Mouse (Mus musculus) embryonic facial prominence, embryonic 13.5 days (tissue): Measurements from ENCODE around the gene Nfatc4. TPM values are rescaled to one million over a fixed set of nuclear protein-coding genes. Genes with fewer than 3 reads are reported as not detected.

Source experiments
- ATAC-seq: fragments of 200-750 bp; cut with Nextera tagmentation; 2 replicates; pipeline ENCODE4 v1.8.0; 2017; ENCODE audit warnings: low read depth; ENCODE audit not compliant: insufficient number of reproducible peaks, insufficient read depth, low FRiP score, low TSS enrichment
- H3K27ac ChIP-seq: fragments of 300-500 bp; sonication (generic); 2 replicates; pipeline ENCODE4 v1.5.1; 2015; ENCODE audit warnings: moderate library complexity, mild to moderate bottlenecking, inconsistent platforms
- H3K27me3 ChIP-seq: fragments of 300-500 bp; sonication (generic); 2 replicates; pipeline ENCODE4 v1.6.1; 2015; ENCODE audit warnings: mild to moderate bottlenecking, inconsistent platforms
- H3K36me3 ChIP-seq: fragments of 300-500 bp; sonication (generic); 2 replicates; pipeline ENCODE4 v1.6.1; 2015; ENCODE audit warnings: mild to moderate bottlenecking, inconsistent platforms
- H3K4me1 ChIP-seq: fragments of 300-500 bp; sonication (generic); 2 replicates; pipeline ENCODE4 v1.6.1; 2015; ENCODE audit warnings: inconsistent platforms
- H3K4me2 ChIP-seq: fragments of 300-500 bp; sonication (generic); 2 replicates; pipeline ENCODE4 v1.6.1; 2015; ENCODE audit warnings: moderate library complexity, mild to moderate bottlenecking, inconsistent platforms
- H3K4me3 ChIP-seq: fragments of 300-500 bp; sonication (generic); 2 replicates; pipeline ENCODE4 v1.5.1; 2015; ENCODE audit warnings: mild to moderate bottlenecking, inconsistent platforms
- H3K9ac ChIP-seq: fragments of 300-500 bp; sonication (generic); 2 replicates; pipeline ENCODE4 v1.6.1; 2015; ENCODE audit warnings: mild to moderate bottlenecking, inconsistent platforms
- H3K9me3 ChIP-seq: fragments of 300-500 bp; sonication (generic); 2 replicates; pipeline ENCODE4 v1.6.1; 2016; ENCODE audit warnings: inconsistent platforms
- WGBS: fragments of 180-500 bp; shearing (Covaris S2); methylation state at CpG from one replicate; pipeline ENCODE4 v1.1.7; 2015; ENCODE audit warnings: mixed read lengths; 5-methylcytosine and 5-hydroxymethylcytosine counted together
- polyA plus RNA-seq: library from polyadenylated mRNA; unstranded; fragments of >200 nt; fragmentation: Nextera tagmentation; extraction: Ambion mirVana; gene quantifications from 2 replicates; pipeline ENCODE4 v1.2.1, GENCODE M21; 2015

The Nfatc4 gene
- polyA plus RNA-seq, 1 experiment from 2014 or later, result 160 TPM

GRCm38 (mm10) chr14:55877469-55878315, 54.7 kb downstream of the Nfatc4 start:
- no peak for ATAC-seq
- Histone ChIP-seq H3K9me3 (no peaks in the 10 kb centered on the region), H3K4me2 (peak overlapping the region; percentile 33), H3K27ac (peak overlapping the region; percentile 58), H3K4me3 (0 out of 2 replicates have a peak overlapping the region, but pooled peaks have one; percentile 1), H3K9ac (no peak overlapping the region), H3K4me1 (peaks cover 31% of the 10 kb centered on the region), H3K36me3 (peaks cover 8% of the 10 kb centered on the region), H3K27me3 (no peaks in the 10 kb centered on the region)
- WGBS, result 10% methylated on average over 14 of the region's 14 CpGs

GRCm38 (mm10) chr14:55878316-55878940, 55.5 kb downstream of the Nfatc4 start:
- Histone ChIP-seq H3K27ac (no peak overlapping the region), H3K4me3 (no peak overlapping the region)
- no peak for ATAC-seq

GRCm38 (mm10) chr14:55879623-55880022, 56.7 kb downstream of the Nfatc4 start:
- no peaks in the 10 kb centered on the region for H3K27me3 ChIP-seq
- no peak overlapping the region for H3K4me2 ChIP-seq
- no peaks in the 10 kb centered on the region for H3K9me3 ChIP-seq
- no peak overlapping the region for H3K4me3 ChIP-seq
- H3K27ac ChIP-seq, result no peak overlapping the region
- WGBS, result 14% methylated on average over 1 of the region's 1 CpGs
- H3K9ac ChIP-seq, result no peak overlapping the region
- peaks cover 23% of the 10 kb centered on the region for H3K4me1 ChIP-seq
- no peaks in the 10 kb centered on the region for H3K36me3 ChIP-seq
- ATAC-seq, result no peak

More at GRCm38 (mm10) chr14:55878316-55878940, 55.5 kb downstream of the Nfatc4 start:
- Histone ChIP-seq H3K36me3 (0 out of 2 replicates have a peak, but pooled peaks cover 1% of the 10 kb centered on the region), H3K4me2 (no peak overlapping the region), H3K27me3 (no peaks in the 10 kb centered on the region), H3K9ac (no peak overlapping the region), H3K9me3 (no peaks in the 10 kb centered on the region), H3K4me1 (peaks cover 23% of the 10 kb centered on the region)
- WGBS, result 27% methylated on average over 7 of the region's 7 CpGs

GRCm38 (mm10) chr14:55880982-55881381, 58.0 kb downstream of the Nfatc4 start:
- no peak overlapping the region for H3K4me3 ChIP-seq
- no peak overlapping the region for H3K9ac ChIP-seq
- H3K27me3 ChIP-seq, result no peaks in the 10 kb centered on the region
- ATAC-seq, result no peak
- no peaks in the 10 kb centered on the region for H3K9me3 ChIP-seq
- H3K4me1 ChIP-seq, result peaks cover 28% of the 10 kb centered on the region
- no peak overlapping the region for H3K4me2 ChIP-seq
- H3K27ac ChIP-seq, result no peak overlapping the region
- no peaks in the 10 kb centered on the region for H3K36me3 ChIP-seq
- WGBS, result 81% methylated on average over 8 of the region's 8 CpGs

GRCm38 (mm10) chr14:55882171-55882641, 59.3 kb downstream of the Nfatc4 start:
- H3K4me3 ChIP-seq, result no peak overlapping the region
- ATAC-seq, result no peak
- H3K4me1 ChIP-seq, result peaks cover 41% of the 10 kb centered on the region
- H3K36me3 ChIP-seq, result peaks cover 10% of the 10 kb centered on the region
- no peaks in the 10 kb centered on the region for H3K27me3 ChIP-seq
- H3K27ac ChIP-seq, result no peak overlapping the region
- WGBS, result 57% methylated on average over 6 of the region's 6 CpGs
- H3K9me3 ChIP-seq, result no peaks in the 10 kb centered on the region
- no peak overlapping the region for H3K4me2 ChIP-seq
- no peak overlapping the region for H3K9ac ChIP-seq

- H3K4me2 ChIP-seq, result no peak overlapping the region
- H3K4me3 ChIP-seq, result no peak overlapping the region
- H3K36me3 ChIP-seq, result peaks cover 20% of the 10 kb centered on the region
- WGBS, result 91% methylated on average over 13 of the region's 13 CpGs
- no peaks in the 10 kb centered on the region for H3K27me3 ChIP-seq
- H3K9me3 ChIP-seq, result no peaks in the 10 kb centered on the region
- no peak overlapping the region for H3K9ac ChIP-seq
- no peak overlapping the region for H3K27ac ChIP-seq
- H3K4me1 ChIP-seq, result peaks cover 39% of the 10 kb centered on the region
- no peak for ATAC-seq
Measured at GRCm38 (mm10) chr14:55883149-55883661, 60.3 kb downstream of the Nfatc4 start.

Other genes with a start within 250 kb of the Nfatc4 start
- gene Fitm1, start 247.5 kb upstream of the Nfatc4 start, polyA plus RNA-seq, result 4.1 and 5.3 TPM in 2 replicates
- gene Psme1, start 245.0 kb upstream of the Nfatc4 start, polyA plus RNA-seq, result 141 and 152 TPM in 2 replicates
- gene Emc9, start 237.8 kb upstream of the Nfatc4 start, polyA plus RNA-seq, result 4.7 and 4.8 TPM in 2 replicates
- gene Psme2, start 232.0 kb upstream of the Nfatc4 start, polyA plus RNA-seq, result 233 and 267 TPM in 2 replicates
- gene Rnf31, start 231.4 kb upstream of the Nfatc4 start, polyA plus RNA-seq, result 17.6 and 21.7 TPM in 2 replicates
- gene Irf9, start 219.6 kb upstream of the Nfatc4 start, polyA plus RNA-seq, result 10.5 and 12.3 TPM in 2 replicates
- 2.0 and 2.8 TPM in 2 replicates for gene Rec8, start 205.1 kb upstream of the Nfatc4 start, polyA plus RNA-seq
- 95.1 and 111 TPM in 2 replicates for gene Ipo4, start 187.2 kb upstream of the Nfatc4 start, polyA plus RNA-seq
- 1.7 and 1.8 TPM in 2 replicates for gene Gm49378, start 185.2 kb upstream of the Nfatc4 start, polyA plus RNA-seq
- 106 and 117 TPM in 2 replicates for gene Tm9sf1, start 179.3 kb upstream of the Nfatc4 start, polyA plus RNA-seq
- gene Tssk4, start 173.0 kb upstream of the Nfatc4 start, polyA plus RNA-seq, result 1.0 and 1.3 TPM in 2 replicates
- 66.1 and 70.6 TPM in 2 replicates for gene Mdp1, start 162.6 kb upstream of the Nfatc4 start, polyA plus RNA-seq
- gene Gmpr2, start 151.2 kb upstream of the Nfatc4 start, polyA plus RNA-seq, result 75.2 and 83.5 TPM in 2 replicates
- gene Nedd8, start 151.0 kb upstream of the Nfatc4 start, polyA plus RNA-seq, result 665 and 670 TPM in 2 replicates
- gene Tinf2, start 141.3 kb upstream of the Nfatc4 start, polyA plus RNA-seq, result 38.7 and 46.6 TPM in 2 replicates
- 4.5 and 4.7 TPM in 2 replicates for gene Tgm1, start 109.2 kb upstream of the Nfatc4 start, polyA plus RNA-seq
- 27.6 and 32.2 TPM in 2 replicates for gene Rabggta, start 100.9 kb upstream of the Nfatc4 start, polyA plus RNA-seq
- gene Dhrs1, start 77.5 kb upstream of the Nfatc4 start, polyA plus RNA-seq, result 84.5 and 102 TPM in 2 replicates
- 35.5 and 47.6 TPM in 2 replicates for gene Nop9, start 77.5 kb upstream of the Nfatc4 start, polyA plus RNA-seq
- gene Cideb, start 64.7 kb upstream of the Nfatc4 start, polyA plus RNA-seq, result 0.18 and 1.2 TPM in 2 replicates
- 0.51 and 0.56 TPM in 2 replicates for gene Ltb4r2, start 61.7 kb upstream of the Nfatc4 start, polyA plus RNA-seq
- gene Ltb4r1, start 57.2 kb upstream of the Nfatc4 start, polyA plus RNA-seq, result 0.58 and 1.1 TPM in 2 replicates
- gene Adcy4, start 39.0 kb upstream of the Nfatc4 start, polyA plus RNA-seq, result 20.2 and 21.6 TPM in 2 replicates
- gene Ripk3, start 34.3 kb upstream of the Nfatc4 start, polyA plus RNA-seq, result 41.1 and 44.4 TPM in 2 replicates
- gene Nynrin, start 30.9 kb downstream of the Nfatc4 start, polyA plus RNA-seq, result 27.8 and 28.1 TPM in 2 replicates
- gene Cbln3, start 61.2 kb downstream of the Nfatc4 start, polyA plus RNA-seq, result 0.28 and 0.30 TPM in 2 replicates
- gene Khnyn, start 61.8 kb downstream of the Nfatc4 start, polyA plus RNA-seq, result 21.0 and 22.0 TPM in 2 replicates
- gene Sdr39u1, start 77.1 kb downstream of the Nfatc4 start, polyA plus RNA-seq, result 79.8 and 85.5 TPM in 2 replicates
- gene Cma1, start 121.5 kb downstream of the Nfatc4 start, polyA plus RNA-seq, result 12.4 and 28.3 TPM in 2 replicates
- gene Cma2, start 127.8 kb downstream of the Nfatc4 start, polyA plus RNA-seq, result 0.29 TPM in 1 of 2 replicates, not detected in the other
- gene Mcpt1, start 194.8 kb downstream of the Nfatc4 start, polyA plus RNA-seq, result not detected in 2 replicates
- not detected in 2 replicates for gene Mcpt9, start 207.4 kb downstream of the Nfatc4 start, polyA plus RNA-seq
- 0.39 and 0.41 TPM in 2 replicates for gene Mcpt2, start 218.9 kb downstream of the Nfatc4 start, polyA plus RNA-seq
- 1.1 TPM in 1 of 2 replicates, not detected in the other for gene Mcpt4, start 239.2 kb downstream of the Nfatc4 start, polyA plus RNA-seq